Mouse (Mus musculus): ENCODE measurements at regions not wholly inside any gene's neighbourhood (a gene's known extent, or its start where the extent isn't known, plus 50 kb on each side); places are given as distances from the start of the nearest gene placed in this dataset.

DNA sequence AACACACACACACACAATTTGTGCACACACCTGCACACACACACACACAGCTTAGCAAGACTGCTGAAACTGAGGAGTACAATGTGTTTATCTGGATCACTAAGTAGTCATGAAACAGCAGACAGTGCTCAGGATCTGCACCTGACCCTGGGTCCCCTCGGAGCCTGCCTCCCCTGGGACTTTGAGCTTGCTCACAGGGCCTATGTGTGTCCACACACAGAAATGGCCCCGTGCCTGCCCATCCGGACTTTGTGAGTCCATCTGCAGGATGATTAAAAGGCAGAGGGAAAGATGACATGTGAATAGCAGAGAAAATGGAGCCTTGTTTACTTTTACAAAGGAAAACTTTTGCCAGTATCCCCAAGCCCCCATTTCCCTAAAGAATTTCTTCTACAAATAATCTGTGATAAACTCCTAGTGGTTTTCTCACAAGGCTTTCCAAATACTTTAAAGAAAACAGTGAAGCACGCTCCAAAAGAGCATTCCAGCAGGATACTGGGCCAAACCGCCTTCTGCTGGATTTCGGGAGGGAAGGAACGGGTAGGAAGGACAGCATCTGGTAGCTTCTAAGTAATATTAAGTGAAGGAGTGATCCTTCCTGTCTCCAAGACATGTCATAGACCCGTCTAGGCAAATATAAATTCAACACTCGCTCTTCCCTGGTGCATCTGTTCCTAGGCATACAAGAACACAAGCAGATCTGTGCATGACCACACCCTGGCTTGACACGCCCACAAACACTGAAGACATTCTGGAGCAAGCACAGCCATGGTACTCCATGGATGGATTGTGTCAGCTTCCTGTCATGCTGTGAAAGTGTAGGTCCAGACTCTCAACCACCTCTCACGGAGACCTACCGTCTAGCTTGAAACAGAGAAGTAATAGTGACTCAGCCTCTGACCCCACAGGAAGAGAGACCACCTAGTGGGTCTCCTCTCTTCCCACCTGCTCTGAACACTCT lies 52.1 kb upstream of the Zfp637 start:
- peak; percentile 44 for DNase-seq (ENCODE audit: low read depth)

GRCm38 (mm10) chr6:117790581-117790980 lies 50.4 kb upstream of the Zfp637 start:
- DNase-seq (ENCODE audit: low read depth), result no peak

Data from fibroblast of lung, adult 2 months (primary cell).